Mouse (Mus musculus): ENCODE results near the gene Fntb. TPM values are rescaled to one million over a fixed set of nuclear protein-coding genes. Genes with fewer than 3 reads are reported as not detected.
"Not testable (repeated sequence)": the region's sequence is repeated elsewhere in the genome, so short reads cannot be mapped to it uniquely, and the experiment has no call there.

Fntb gene
- total RNA-seq, 4 experiments from 2014 or later, result 12.8 to 16.1 (median 14.9) TPM

DNA sequence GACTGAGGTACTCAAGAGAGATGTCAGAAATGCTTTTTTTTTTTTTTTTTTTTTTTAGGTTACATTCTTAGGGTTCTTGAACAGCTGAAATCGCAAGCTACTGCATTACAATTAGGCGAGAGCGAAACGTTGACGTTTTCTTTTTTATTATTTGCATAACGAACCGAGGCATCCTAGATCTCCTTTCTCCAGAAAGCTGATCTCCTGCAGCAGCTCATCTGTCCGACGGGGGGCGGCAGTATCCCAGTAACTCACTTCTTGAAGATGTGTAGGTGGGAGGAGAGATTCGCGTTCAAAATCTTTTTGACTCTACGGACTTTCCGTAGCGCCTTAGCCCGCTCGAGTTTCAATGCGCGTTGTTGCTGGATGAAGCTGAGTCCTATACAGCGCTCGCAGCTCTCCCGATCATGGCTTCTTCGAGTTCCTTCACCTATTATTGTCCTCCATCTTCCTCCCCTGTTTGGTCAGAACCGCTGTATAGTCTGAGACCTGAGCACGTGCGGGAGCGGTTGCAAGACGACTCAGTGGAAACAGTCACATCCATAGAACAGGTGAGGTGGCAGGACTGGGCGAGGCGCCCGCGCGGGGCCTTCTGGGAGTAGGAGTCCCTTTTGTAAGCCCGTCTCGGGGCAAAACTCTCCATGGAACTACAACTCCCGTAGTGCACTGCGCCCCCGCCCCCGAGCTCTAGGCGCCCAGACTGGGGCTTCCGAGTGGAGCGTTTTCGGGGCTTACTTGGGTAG lies 71.9 kb downstream of the Fntb start:
- peak; percentile 96 for DNase-seq (ENCODE audit: low spot score)

DNA sequence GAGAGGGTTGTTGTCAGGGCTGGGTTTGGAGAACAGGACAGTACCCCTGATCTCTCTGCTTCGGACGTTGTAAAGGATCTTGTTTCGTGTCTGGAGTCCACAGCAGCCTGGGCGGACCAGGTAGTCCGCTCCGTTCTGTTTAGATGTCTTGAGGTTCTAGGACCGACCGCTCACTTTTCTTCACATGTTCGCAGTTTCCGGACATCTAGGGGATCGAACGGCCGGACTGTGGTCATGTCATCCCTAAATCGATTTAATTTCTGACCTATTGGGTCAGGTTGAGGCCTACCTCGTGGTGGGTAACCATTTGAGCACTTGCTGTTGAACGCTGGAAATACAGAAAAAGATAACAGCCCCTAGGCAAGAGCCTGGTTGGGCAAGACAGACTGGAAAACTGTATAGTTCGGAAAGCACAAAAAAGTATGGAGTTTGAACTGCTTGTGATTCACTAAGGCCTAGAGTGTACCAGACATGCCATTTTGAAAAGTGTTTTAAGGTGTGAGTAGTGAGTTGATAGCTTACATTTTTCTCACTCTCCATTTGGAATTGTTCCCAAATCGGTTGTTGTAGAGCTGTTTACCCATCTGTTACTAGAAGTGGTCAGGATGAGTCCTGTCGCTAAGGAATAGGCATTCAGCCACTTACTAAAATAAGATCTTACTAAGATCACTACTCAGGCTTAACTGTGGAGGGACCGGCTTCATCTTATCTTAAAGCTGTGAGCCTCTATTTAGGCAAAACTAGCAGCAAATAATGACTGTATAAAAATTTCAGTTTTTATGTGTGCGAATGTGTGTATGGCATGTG lies 72.7 kb downstream of the Fntb start:
- DNase-seq (ENCODE audit: low spot score), result no peak

DNA sequence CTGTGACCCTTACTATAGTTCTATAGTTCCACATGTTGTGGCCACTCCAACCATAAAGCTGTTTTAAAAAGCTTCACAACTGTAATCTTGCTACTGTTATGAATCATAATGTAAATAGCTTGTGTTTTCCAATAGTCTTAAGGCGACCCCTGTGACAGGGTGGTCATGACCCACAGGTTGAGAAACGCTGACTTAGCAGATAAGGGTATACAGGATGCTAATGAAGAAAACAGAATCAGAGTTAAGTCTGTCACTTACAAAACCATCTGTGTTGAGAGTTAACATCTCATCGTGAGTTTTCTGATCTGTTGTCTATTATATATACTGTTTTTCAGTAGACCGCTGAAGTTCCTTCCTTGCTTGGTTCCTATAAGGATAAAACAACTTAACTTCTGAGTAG lies 73.9 kb downstream of the Fntb start:
- DNase-seq (ENCODE audit: low spot score), result no peak

DNA sequence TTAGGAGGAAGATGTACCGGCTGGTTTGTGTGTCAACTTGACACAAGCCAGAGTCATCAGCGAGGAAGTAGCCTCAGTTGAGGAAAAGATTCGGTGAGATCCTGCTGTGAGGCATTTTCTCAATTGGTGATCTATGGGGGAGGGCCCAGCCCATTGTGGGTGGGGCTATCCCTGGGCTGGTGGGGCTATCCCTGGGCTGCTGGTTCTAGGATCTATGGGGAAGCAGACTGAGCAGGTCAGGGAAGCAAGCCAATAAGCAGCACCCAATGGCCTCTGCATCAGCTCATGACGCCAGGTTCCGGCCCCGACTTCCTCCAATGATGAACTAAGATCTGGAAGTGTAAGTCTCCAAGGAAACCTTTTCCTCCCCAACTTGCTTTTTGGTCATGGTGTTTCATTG lies 74.7 kb downstream of the Fntb start:
- no peak for DNase-seq (ENCODE audit: low spot score)

DNA sequence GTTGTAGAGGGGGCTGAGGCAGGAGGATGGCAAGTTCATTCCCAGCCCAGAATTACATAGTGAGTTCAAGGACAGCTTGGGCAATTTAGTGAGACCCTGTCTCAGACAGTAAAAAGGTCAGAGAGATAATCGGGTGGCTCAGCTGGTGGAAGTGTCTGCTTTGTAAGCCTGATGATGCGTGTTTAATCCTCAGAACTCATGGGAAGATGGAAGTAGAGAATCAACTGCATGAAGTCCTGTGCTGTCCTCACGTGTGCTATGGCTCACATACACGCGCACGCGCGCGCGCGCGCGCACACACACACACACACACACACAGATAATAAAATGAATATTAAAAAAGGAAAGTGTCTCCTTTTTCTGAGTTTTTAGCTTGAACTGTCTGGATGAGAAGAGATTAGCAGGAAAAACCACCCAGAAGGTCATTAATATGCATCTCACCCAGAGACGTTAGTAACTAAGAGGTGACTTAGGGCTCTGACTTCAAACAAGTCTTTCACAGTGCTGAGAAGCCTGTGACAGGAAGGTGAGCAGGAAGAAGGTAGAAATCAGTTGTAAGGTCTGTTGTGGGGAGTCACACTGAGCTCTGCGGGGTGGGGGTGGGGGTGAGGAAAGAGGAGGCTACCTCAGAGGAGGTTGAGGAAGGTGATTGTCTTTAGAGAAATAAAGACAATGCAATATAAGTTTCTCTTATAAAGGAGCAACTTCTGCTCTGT lies 79.1 kb downstream of the Fntb start:
- DNase-seq (ENCODE audit: low spot score), result no peak

DNA sequence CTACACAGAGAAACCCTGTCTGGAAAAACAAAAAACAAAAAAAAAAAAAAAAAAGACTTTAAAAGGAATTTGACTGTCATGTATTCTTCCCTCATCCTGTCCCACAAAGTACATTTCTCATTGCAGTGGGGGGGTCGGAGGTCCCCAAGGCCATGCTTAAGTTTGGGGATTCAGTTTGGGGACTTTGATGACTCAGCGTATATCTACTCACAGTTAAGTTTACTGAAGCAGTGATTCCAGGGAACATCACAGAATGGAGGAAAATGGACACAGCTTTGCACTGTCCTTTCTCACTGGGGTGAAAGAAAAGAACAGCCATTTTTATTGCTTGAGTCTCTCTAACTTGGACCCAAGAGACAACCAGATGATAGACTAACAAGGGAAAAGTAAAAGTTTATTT lies 87.0 kb downstream of the Fntb start:
- DNase-seq (ENCODE audit: low spot score), result no peak

DNA sequence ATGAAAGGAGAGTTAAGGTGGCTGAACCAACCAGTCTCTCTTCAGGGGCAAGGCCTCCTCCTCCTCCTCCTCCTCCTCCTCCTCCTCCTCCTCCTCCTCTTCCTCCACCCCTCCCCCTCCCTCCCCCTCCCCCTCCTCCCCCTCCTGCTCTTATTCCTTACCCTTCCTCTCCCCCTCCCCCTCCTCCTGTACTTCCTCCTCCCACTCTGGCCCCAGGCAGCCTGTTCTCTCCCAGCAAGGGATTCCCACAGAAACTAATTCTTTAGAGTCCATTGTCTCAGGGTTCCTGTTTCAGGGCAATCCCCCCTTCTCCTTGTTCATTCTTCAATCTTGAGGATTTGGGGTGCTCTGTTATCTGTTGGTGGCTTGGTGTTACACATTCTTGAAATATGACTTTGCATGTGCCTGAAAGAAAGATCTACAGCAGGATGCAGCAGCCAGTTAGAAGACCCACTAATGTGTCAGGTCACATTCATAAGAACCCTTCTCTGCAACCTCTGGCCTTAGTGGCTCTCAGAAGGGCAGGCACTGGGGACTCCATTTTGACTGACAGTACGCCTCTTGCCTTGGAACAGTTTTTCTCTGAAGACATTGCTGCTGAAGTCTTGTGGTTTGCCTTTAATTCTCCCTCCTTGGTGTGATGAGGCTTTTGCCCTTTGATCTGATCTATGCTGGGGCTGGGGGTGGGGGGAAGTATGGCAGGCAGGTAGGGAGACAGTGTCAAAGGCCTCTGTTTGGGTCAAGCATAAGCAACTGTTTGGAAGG lies 88.2 kb downstream of the Fntb start:
- DNase-seq (ENCODE audit: low spot score), result no peak

DNA sequence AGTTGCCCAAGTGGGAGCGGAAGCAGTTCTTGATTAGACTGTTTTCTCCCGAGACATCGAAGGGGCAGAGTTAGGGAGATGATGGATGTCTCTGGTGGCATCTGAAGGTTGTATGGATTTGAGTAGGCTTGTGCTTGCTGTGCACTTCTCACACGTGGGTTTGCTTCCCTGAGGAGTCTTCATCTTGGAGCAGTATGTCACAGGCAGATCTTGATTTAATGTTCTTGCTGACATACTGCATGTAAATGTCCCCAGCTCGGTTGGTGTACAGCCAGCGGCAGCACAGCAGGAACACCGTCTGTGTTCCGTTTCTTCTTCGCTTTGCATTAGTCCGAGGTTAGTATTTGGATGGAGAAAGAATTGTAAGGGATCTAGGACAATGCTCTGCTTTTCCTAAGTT lies 91.7 kb downstream of the Fntb start:
- DNase-seq (ENCODE audit: low spot score), result no peak

DNA sequence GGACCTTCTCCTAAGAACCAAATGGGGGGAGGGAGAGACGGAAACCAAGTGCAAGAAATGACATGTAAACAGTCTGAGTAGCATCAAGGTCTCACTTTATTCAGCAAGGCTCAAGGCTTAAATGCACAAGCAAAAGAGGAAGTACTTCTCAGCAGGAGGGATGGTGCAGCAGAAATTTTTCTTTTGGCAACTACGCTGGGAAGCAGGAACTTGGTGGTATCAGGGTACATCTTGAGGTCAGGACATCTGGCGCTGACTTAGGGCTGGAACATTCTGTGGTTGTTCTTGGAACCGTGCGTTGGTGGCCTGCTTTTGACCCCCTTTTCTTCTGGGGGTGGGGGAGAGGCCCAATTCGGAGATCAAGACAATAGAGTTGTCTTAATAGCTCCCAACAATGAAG lies 93.4 kb downstream of the Fntb start:
- not testable (repeated sequence) for DNase-seq (ENCODE audit: low spot score)

DNA sequence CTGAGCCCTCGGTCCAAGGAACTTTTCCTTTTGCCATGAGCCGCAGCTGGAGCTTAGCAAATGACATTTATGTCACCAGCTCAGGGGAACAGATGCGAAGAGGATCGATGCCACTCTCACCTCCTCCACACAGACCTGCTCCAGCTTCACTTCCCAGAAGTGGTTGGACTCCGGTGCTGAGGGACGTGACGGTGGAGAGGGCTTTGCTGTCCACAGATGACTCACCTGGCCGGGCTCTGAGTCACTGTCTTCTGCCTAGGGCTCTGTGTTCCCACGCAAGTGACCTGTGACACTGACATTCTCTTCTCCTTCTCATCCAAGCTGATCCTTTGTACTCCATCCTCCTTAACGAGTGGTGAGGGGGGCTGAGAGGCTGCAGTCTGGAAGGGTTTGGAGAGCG lies 98.3 kb downstream of the Fntb start:
- DNase-seq (ENCODE audit: low spot score), result no peak

DNA sequence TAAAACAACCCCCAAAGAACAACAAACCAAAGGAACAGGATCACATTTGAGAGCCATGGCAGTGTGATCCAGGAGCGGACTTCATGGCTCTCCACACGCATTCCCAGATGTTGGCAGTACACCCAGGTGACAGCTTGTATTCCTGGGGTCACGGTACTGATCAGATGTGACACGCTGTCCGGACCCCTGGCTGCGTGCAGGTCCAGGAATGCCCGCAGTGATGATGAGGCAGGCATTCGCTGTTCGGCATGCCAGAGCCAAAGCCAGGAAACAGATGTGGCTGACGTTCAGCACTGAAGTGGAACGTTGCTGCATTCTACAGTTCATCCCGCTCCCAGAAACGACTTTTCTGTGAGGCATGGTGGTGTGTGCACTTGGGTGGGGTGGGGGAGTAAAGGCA lies 99.9 kb downstream of the Fntb start:
- no peak for DNase-seq (ENCODE audit: low spot score)

DNA sequence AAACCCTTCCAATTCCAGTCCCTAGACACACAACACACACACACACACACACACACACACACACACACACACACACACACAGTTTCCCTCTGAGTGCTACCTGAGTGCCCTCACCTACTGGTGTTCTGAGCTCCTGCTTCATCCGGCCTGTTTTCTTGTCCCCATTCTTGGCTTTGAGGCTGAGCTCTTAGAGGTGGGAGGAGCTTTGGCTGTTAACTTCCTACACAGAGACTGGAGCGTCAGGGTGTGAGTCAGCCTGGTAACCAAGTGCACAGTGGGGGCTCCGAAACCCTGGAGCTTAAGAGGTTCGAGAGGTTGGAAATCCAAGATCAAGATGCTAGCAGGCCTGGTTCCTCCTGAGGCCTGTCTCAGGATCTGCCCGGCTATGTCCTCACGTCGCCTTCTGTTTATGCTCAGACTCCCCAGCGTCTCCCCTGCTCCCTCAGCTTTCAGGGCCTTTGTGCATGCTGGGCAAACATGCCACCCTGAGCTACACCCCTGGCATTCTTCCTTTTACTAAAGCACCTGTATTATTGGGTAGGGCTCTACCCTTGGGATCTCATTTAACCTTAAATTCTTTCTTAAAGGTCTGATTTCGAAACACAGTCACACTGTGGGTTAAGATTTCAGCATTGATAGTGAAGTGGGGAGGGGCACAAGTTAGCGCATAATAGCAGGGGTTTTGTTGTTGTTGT lies 102.3 kb downstream of the Fntb start:
- DNase-seq (ENCODE audit: low spot score), result no peak

DNA sequence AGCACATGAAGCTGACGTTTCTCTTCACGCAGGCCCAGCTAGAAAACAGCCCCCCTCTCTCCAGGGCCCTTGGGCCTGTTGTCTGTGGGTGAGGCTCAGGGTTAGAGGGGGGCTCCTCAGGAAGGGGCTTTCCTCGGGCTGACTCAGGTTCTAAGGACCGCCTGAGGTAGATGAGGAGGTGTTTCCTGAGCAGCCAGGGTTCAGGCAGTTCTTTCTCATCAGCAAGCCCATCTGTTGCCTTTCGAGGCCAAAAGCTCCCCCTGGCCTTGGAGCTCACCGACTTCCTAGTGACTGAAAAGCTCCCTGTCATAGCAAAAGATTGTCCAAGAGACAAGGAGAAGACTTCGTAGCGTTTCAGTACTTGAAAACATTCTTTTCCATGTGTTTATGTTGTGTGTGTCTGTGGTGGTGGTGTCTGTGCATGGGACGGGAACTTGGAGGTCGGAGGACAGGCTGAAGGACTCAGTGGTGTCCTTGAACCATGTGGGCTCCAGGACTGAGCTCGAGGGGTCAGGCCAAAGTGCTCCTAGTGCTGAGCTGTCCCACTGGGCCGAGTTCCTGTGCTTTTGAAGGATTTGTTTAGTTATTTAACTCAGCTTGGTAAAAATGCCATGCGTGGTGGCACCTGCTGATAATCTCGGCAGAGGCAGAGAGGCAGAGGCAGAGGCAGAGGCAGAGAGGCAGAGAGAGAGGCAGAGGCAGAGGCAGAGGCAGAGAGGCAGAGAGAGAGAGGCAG lies 103.2 kb downstream of the Fntb start:
- DNase-seq (ENCODE audit: low spot score), result no peak

DNA sequence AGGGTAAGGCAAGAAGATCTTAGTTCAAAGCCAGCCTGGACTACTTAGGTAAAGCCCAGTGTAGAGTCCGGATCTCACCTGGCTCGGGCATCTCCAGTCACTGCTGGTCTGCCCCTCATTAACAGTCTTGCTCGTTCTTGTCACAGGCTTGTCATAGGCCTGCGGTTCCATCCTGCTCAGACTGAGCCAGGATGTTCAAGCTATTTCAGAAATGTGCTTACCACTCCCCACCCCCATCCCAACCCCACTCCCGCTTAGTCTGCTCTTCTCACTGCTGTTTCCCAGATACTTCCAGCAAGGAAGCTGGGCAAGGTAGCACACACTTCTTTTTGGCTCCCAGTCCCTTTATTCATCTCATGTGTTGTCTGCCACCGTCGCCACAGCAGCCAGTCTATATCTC lies 104.2 kb downstream of the Fntb start:
- DNase-seq (ENCODE audit: low spot score), result no peak

DNA sequence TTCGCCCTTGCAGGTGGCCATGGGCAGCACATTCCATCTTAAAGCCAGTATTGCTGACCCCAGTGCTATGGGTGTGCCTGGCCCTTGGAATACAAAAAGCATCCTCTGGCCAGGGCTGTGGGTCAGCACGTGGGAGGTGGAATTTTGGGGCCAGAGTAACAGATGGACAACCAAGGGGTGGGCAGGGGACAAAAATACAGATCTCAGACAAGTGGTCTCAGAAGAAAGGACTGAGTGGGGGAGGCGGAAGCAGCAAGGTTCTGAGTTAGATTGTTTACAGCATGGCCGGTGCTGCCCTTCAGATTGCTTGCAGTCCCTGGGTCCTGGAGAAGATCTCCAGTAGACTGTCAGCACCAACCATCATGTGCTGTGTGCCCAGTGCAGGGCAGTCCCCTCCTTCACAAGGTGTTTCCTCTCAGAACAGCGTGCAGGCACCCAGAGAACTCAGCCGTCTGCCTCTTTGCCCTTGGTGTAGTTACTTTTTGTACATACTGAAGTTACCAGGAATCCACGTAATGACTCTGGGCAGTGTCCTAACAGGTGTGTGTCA lies 107.5 kb downstream of the Fntb start:
- no peak for DNase-seq (ENCODE audit: low spot score)

DNA sequence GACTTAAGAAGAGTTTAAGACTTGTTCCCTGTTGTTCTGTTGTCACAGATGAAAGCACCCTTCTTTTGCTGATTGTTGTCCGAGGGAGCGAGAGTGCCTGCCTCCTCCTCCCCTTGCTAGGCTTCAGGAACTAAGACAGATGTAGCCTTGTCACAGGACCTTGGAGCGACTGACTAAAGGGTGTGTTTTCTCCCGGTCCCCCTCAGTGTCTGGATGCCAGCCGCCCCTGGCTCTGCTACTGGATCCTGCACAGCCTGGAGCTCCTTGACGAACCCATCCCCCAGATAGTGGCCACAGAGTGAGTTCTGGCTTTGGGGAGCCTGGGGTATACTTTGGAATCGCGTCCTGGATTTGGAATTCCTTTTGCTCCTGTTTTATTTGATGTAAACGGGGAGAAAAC lies 109.4 kb downstream of the Fntb start:
- no peak for DNase-seq (ENCODE audit: low spot score)

DNA sequence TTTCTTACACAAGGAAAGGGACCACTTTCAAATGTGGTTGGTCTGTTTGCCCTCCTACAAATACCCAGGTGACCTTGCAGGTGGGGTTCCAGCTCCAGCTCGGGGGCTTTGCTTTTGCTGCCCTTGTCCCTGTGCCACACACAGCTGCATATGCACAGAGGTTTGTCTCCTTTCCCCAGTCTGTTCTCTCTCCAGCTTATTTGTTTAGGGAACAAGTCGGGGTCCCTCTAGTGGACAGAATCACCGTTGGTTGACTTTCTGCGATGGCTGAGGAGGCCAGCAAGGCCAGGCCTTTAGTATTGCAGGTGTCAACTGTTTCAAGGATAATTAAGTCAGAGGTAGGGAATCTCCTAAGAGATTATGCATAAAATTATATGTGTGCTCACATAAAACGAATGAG lies 113.9 kb downstream of the Fntb start:
- DNase-seq (ENCODE audit: low spot score), result peak; percentile 56

DNA sequence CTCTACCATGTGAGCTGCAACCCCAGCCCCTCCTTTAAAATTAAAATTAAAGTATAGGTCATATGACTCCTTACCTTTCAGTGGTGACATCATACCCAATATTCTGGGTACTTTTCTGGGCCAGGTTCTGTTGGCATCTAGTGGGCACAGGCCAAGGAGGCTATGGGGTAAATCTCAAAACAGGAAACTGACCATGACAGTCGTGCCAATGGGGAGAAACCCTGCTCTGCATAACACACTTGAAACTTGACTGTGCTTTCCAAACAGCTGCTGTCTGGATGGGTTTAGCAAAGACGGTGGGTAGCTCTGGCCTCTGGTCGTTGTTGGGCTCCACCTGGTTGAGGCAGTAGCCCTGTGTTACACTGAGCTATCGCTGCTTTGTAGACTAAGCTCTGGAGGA lies 114.7 kb downstream of the Fntb start:
- DNase-seq (ENCODE audit: low spot score), result no peak

DNA sequence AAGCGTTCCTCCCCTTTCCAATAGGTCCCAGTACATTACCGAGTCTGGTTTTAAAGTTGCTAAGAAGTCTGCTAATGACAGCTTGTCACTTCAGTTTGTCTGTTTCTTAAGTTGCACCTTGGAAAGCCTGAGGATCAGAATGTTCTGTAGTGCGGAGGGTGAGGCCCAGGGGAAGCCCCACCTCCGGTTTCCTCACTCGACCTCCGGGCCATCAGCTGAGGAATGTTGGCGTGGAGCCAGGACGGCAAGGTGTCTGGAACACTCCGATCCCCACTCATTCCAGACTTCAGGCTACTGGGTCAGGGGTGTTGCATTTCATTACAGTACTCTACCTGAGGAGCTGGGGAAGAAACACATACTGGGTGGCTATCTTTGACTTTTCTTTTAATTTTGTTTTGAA lies 118.4 kb downstream of the Fntb start:
- peak; percentile 90 for DNase-seq (ENCODE audit: low spot score)

DNA sequence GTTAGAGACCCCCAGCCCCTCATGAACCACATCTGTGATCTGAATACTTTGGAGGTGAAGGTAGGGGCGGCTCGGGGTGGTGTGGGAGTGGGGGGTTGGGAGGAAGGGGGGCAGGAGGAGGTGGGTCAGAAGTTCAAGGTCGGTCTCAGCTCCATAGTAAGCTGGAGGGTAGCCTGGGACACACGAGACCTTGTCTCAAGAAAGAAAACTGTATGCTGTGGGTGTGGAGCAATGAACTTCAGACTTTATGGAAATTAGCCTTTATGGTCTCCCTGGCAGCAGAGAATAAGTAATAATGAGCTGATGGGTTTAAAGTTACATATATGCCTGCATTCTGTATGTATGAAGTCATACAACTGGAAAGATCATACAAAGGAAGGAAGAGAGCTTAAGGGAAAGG lies 119.7 kb downstream of the Fntb start:
- DNase-seq (ENCODE audit: low spot score), result no peak

Data from heart, adult 8-10 months (tissue).